Mouse (Mus musculus) neural tube, embryonic 11.5 days (tissue): ENCODE measurements around the gene Zdhhc12. TPM values are rescaled to one million over a fixed set of nuclear protein-coding genes. Genes with fewer than 3 reads are reported as not detected.

Experiments used
- polyA plus RNA-seq: library from polyadenylated mRNA; unstranded; fragments of >200 nt; fragmentation: Nextera tagmentation; extraction: Ambion mirVana; gene quantifications from 2 replicates; pipeline ENCODE4 v1.2.1, GENCODE M21; 2014

Gene Zdhhc12
- polyA plus RNA-seq, 1 experiment from 2014 or later = 31.1 TPM

Other genes with a start within 250 kb of the Zdhhc12 start
- 17.5 and 20.2 TPM in 2 replicates for gene Cercam, start 224.5 kb downstream of the Zdhhc12 start, polyA plus RNA-seq
- gene Odf2, start 204.4 kb downstream of the Zdhhc12 start, polyA plus RNA-seq = 74.6 and 78.9 TPM in 2 replicates
- gene Gle1, start 158.2 kb downstream of the Zdhhc12 start, polyA plus RNA-seq = 61.5 and 71.3 TPM in 2 replicates
- 194 and 196 TPM in 2 replicates for gene Sptan1, start 128.1 kb downstream of the Zdhhc12 start, polyA plus RNA-seq
- gene Wdr34, start 44.8 kb downstream of the Zdhhc12 start, polyA plus RNA-seq = 29.3 and 30.6 TPM in 2 replicates
- 647 and 654 TPM in 2 replicates for gene Set, start 36.3 kb downstream of the Zdhhc12 start, polyA plus RNA-seq
- 6.7 and 7.0 TPM in 2 replicates for gene Pkn3, start 16.0 kb downstream of the Zdhhc12 start, polyA plus RNA-seq
- 5.4 and 5.9 TPM in 2 replicates for gene Zer1, start 30.9 kb upstream of the Zdhhc12 start, polyA plus RNA-seq
- 12.4 and 15.3 TPM in 2 replicates for gene Tbc1d13, start 40.1 kb upstream of the Zdhhc12 start, polyA plus RNA-seq
- gene Endog, start 77.8 kb upstream of the Zdhhc12 start, polyA plus RNA-seq = 14.6 and 15.2 TPM in 2 replicates
- gene Spout1, start 84.8 kb upstream of the Zdhhc12 start, polyA plus RNA-seq = 70.8 and 75.2 TPM in 2 replicates
- 10.5 and 12.0 TPM in 2 replicates for gene Kyat1, start 112.2 kb upstream of the Zdhhc12 start, polyA plus RNA-seq
- 46.6 and 49.7 TPM in 2 replicates for gene Lrrc8a, start 144.1 kb upstream of the Zdhhc12 start, polyA plus RNA-seq
- gene Gm28035, start 146.9 kb upstream of the Zdhhc12 start, polyA plus RNA-seq = 0.17 TPM in 1 of 2 replicates, not detected in the other
- 2.3 and 2.5 TPM in 2 replicates for gene Phyhd1, start 172.6 kb upstream of the Zdhhc12 start, polyA plus RNA-seq
- not detected in 2 replicates for gene Gm28038, start 187.4 kb upstream of the Zdhhc12 start, polyA plus RNA-seq
- gene Dolk, start 192.7 kb upstream of the Zdhhc12 start, polyA plus RNA-seq = 23.9 and 27.9 TPM in 2 replicates
- 57.3 and 60.0 TPM in 2 replicates for gene Nup188, start 192.7 kb upstream of the Zdhhc12 start, polyA plus RNA-seq